Comparison of ENCODE assay signal across 11 mouse cellular contexts in the genomic region with DNA sequence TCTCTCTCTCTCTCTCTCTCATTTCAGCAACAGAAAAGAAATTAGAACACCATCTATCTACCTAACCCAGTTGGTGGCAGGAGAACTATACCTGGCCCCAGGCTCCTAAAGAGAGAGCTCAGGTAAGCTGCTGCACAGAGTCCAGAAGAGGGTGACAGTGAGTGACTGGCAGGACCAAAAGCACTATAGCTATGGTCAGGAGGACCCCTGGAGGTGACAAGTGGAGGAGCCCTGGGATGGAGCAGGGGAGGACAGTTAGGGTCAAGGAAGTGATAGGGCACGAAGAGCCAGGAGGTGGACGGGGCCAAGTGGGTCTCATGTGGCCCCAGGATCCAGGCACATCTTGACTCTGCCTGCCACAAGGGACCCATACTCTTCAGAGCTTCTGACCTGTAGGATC.
DNase-seq lines count a peak whose midpoint lies in the region; ATAC-seq and TF ChIP-seq lines count a peak whose summit lies in the region.
"Had no signal": no experiment of that assay in that cellular context is flagged by ENCODE, and none has a peak within 500 bp of the region (broad histone marks: within the 10 kb centered on the region; RNA-seq: fewer than 3 reads in every experiment).

No protein-coding gene starts in this region.

- no peak overlapping the region for H3K4me3 ChIP-seq in gastrocnemius, adult 2 months
- no peak overlapping the region for H3K4me3 ChIP-seq in liver, embryonic 14.5 days (ENCODE audit: insufficient read depth in 1 of 2, low read depth in 2 of 2, low read length in 2 of 2)
- H3K4me3 ChIP-seq in liver, embryonic 12.5 days, result no peak overlapping the region
- H3K4me3 ChIP-seq in lung, adult 2 months (replicated peaks; ENCODE audit: extremely low read depth, low read depth, low read length), result no peak overlapping the region
- H3K4me3 ChIP-seq in stomach, postnatal 0 days (ENCODE audit: low read depth, low read length), result no peak overlapping the region
- H3K4me3 ChIP-seq: heart, embryonic 12.5 days had no signal

- H3K9ac ChIP-seq in liver, embryonic 14.5 days (replicated peaks), result no peak overlapping the region
- H3K9ac ChIP-seq in liver, embryonic 12.5 days, result no peak overlapping the region
- no peak overlapping the region for H3K9ac ChIP-seq in stomach, postnatal 0 days (ENCODE audit: low read length)
- H3K9ac ChIP-seq: heart, embryonic 12.5 days had no signal

- ATAC-seq in liver, embryonic 14.5 days (ENCODE audit: insufficient read depth), result no peak
- ATAC-seq in liver, embryonic 12.5 days, result no peak
- no peak for ATAC-seq in stomach, postnatal 0 days (ENCODE audit: low FRiP score, low TSS enrichment)
- ATAC-seq: inflammation-experienced regulatory T-cells, adult 6 months had no signal

- H3K4me1 ChIP-seq in liver, embryonic 14.5 days (replicated peaks; ENCODE audit: control insufficient read depth in 2 of 2, insufficient read depth in 2 of 2, low read length in 1 of 2), result peaks cover 0 to 19% of the 10 kb centered on the region in 2 experiments; a peak in 3 of 4 replicates
- H3K4me1 ChIP-seq in liver, embryonic 12.5 days, result peaks cover 23% of the 10 kb centered on the region
- H3K4me1 ChIP-seq in lung, adult 2 months (ENCODE audit: control insufficient read depth, insufficient read depth, low read length), result peaks cover 6% of the 10 kb centered on the region
- H3K4me1 ChIP-seq in stomach, postnatal 0 days (replicated peaks; ENCODE audit: control insufficient read depth, insufficient read depth), result peaks cover 5% of the 10 kb centered on the region

- no peak for TF ChIP-seq POLR2A in lung, adult 2 months (IDR thresholded peaks at IDR 0.05; ENCODE audit: borderline replicate concordance, extremely low read depth, low read depth, low read length)

- no peak overlapping the region for H3K27ac ChIP-seq in gastrocnemius, adult 2 months
- no peak overlapping the region for H3K27ac ChIP-seq in liver, embryonic 14.5 days
- H3K27ac ChIP-seq in liver, embryonic 12.5 days, result no peak overlapping the region
- H3K27ac ChIP-seq in stomach, postnatal 0 days (replicated peaks), result no peak overlapping the region

- H3K9me3 ChIP-seq in liver, embryonic 14.5 days (ENCODE audit: control insufficient read depth, low read length), result no peaks in the 10 kb centered on the region
- H3K9me3 ChIP-seq in liver, embryonic 12.5 days (replicated peaks), result no peaks in the 10 kb centered on the region
- no peaks in the 10 kb centered on the region for H3K9me3 ChIP-seq in stomach, postnatal 0 days (ENCODE audit: control insufficient read depth, low read length)

- intact Hi-C loops in gastrocnemius, adult 2 months (cut with DNase I), result loop anchor here (5.0 kb wide), 1 partner anchor 59 kb away; no protein-coding TSS in a partner anchor
- intact Hi-C loops in gastrocnemius, postnatal 36 days (cut with DNase I), result loop anchor here (2.0 kb wide), 1 partner anchor 58 kb away; no protein-coding TSS in a partner anchor

- peak; percentile 55 for TF ChIP-seq CTCF in gastrocnemius, adult 2 months (IDR thresholded peaks at IDR 0.05)
- peak; percentile 66 for TF ChIP-seq CTCF in liver, embryonic 14.5 days (IDR thresholded peaks at IDR 0.05; ENCODE audit: low read depth)
- peak; percentile 71 for TF ChIP-seq CTCF in lung, adult 2 months (IDR thresholded peaks at IDR 0.05; ENCODE audit: insufficient read depth, low read length)
- peak; percentile 66 for TF ChIP-seq CTCF in stomach, postnatal 0 days (IDR thresholded peaks at IDR 0.05; ENCODE audit: low read depth)

- 48% methylated on average over 2 of the region's 2 CpGs for WGBS in liver, embryonic 14.5 days (ENCODE audit: insufficient replicate concordance)
- 34% methylated on average over 2 of the region's 2 CpGs for WGBS in liver, embryonic 12.5 days (ENCODE audit: insufficient replicate concordance)
- WGBS in lung, adult 2 months, result 47% methylated on average over 2 of the region's 2 CpGs
- WGBS in stomach, postnatal 0 days, result 65% methylated on average over 2 of the region's 2 CpGs

- no peak overlapping the region for H3K4me2 ChIP-seq in liver, embryonic 14.5 days (ENCODE audit: low read depth)
- no peak overlapping the region for H3K4me2 ChIP-seq in liver, embryonic 12.5 days
- H3K4me2 ChIP-seq in stomach, postnatal 0 days (replicated peaks; ENCODE audit: low read depth), result no peak overlapping the region
- H3K4me2 ChIP-seq: heart, embryonic 12.5 days had no signal

- no peaks in the 10 kb centered on the region for H3K36me3 ChIP-seq in liver, embryonic 14.5 days (replicated peaks; ENCODE audit: control insufficient read depth, insufficient read depth, low read depth)
- H3K36me3 ChIP-seq in liver, embryonic 12.5 days, result no peaks in the 10 kb centered on the region
- no peaks in the 10 kb centered on the region for H3K36me3 ChIP-seq in stomach, postnatal 0 days (ENCODE audit: control insufficient read depth, insufficient read depth, low read length)
- H3K36me3 ChIP-seq: heart, embryonic 12.5 days had no signal

- DNase-seq in gastrocnemius, adult 2 months, result no peak
- no peak for DNase-seq in gastrocnemius, postnatal 36 days
- no peak for DNase-seq in liver, embryonic 14.5 days (ENCODE audit: low read depth in 3 of 3, low spot score in 3 of 3)
- DNase-seq in lung, adult 2 months, result peak; percentile 39
- DNase-seq in stomach, postnatal 0 days (ENCODE audit: low spot score), result no peak
- DNase-seq in layer of hippocampus, postnatal 10 days (ENCODE audit: low spot score in 2 of 2), result no peak
- DNase-seq in embryo, embryonic 10.5 days (ENCODE audit: low spot score), result no peak
- DNase-seq: right cerebral cortex, postnatal 14 days had no signal

- no peak for TF ChIP-seq EP300 in liver, embryonic 14.5 days (IDR thresholded peaks at IDR 0.05; ENCODE audit: low read depth)
- TF ChIP-seq EP300 in stomach, postnatal 0 days (optimal IDR thresholded peaks at IDR 0.05), result no peak

- H3K27me3 ChIP-seq in liver, embryonic 14.5 days (ENCODE audit: control insufficient read depth, insufficient read depth, low read length), result no peaks in the 10 kb centered on the region
- H3K27me3 ChIP-seq in liver, embryonic 12.5 days (replicated peaks), result no peaks in the 10 kb centered on the region; the same call in 1 of the 2 replicates
- no peaks in the 10 kb centered on the region for H3K27me3 ChIP-seq in stomach, postnatal 0 days (ENCODE audit: control insufficient read depth, insufficient read depth, low read length)
